Mouse (Mus musculus) forebrain, embryonic 14.5 days (tissue): ENCODE measurements around the gene Lekr1. TPM values are rescaled to one million over a fixed set of nuclear protein-coding genes. Genes with fewer than 3 reads are reported as not detected.

Source experiments
- ATAC-seq: fragments of 200-750 bp; cut with Nextera tagmentation; 2 replicates; pipeline ENCODE4 v1.8.0; 2017; ENCODE audit warnings: mild to moderate bottlenecking, moderate library complexity
- DNase-seq: peaks from one replicate; pipeline ENCODE4 v3.0.0-alpha.2; 2015; ENCODE audit warnings: low spot score
- H3K27ac ChIP-seq: fragments of 300-500 bp; sonication (generic); 2 replicates; pipeline ENCODE4 v1.5.1; 2014; ENCODE audit warnings: low read depth, mild to moderate bottlenecking, control low read depth, low read length, moderate library complexity
- H3K27me3 ChIP-seq: fragments of 300-500 bp; sonication (generic); replicated peaks from 2 replicates; pipeline ENCODE4 v1.6.1; 2014; ENCODE audit warnings: low read length, control low read depth, mixed read lengths; ENCODE audit not compliant: control insufficient read depth, insufficient read depth
- H3K36me3 ChIP-seq: fragments of 300-500 bp; sonication (generic); 2 replicates; pipeline ENCODE4 v1.6.1; 2014; ENCODE audit warnings: low read length, control low read depth; ENCODE audit not compliant: control insufficient read depth, insufficient read depth
- H3K4me1 ChIP-seq: fragments of 300-500 bp; sonication (generic); 2 replicates; pipeline ENCODE4 v1.6.1; 2014; ENCODE audit warnings: antibody characterized with exemption, low read length, control low read depth; ENCODE audit not compliant: control insufficient read depth, insufficient read depth
- H3K4me2 ChIP-seq: fragments of 300-500 bp; sonication (generic); 2 replicates; pipeline ENCODE4 v1.6.1; 2014; ENCODE audit warnings: mild to moderate bottlenecking, control low read depth, low read length
- H3K4me3 ChIP-seq: fragments of 300-500 bp; sonication (generic); 2 replicates; pipeline ENCODE4 v1.5.1; 2014; ENCODE audit warnings: low read depth, low read length, control low read depth
- H3K9ac ChIP-seq: fragments of 300-500 bp; sonication (generic); 2 replicates; pipeline ENCODE4 v1.6.1; 2014; ENCODE audit warnings: mild to moderate bottlenecking, low read length, control low read depth, moderate library complexity
- H3K9me3 ChIP-seq: fragments of 300-500 bp; sonication (generic); replicated peaks from 2 replicates; pipeline ENCODE4 v1.6.1; 2016; ENCODE audit warnings: low read length, control low read depth, mixed read lengths; ENCODE audit not compliant: control insufficient read depth
- WGBS: fragments of 180-500 bp; shearing (Covaris S2); extraction: QIAGEN DNeasy Blood & Tissue Kit; methylation state at CpG from one replicate; pipeline ENCODE4 v1.1.7; 2014; 5-methylcytosine and 5-hydroxymethylcytosine counted together
- polyA plus RNA-seq: library from polyadenylated mRNA; unstranded; fragments of >200 nt; fragmentation: Nextera tagmentation; extraction: Ambion mirVana; gene quantifications from 2 replicates; pipeline ENCODE4 v1.2.1, GENCODE M21; 2014

The Lekr1 gene
- polyA plus RNA-seq, 1 experiment from 2014 or later: 5.5 TPM

- 61% methylated on average over 3 of the region's 3 CpGs for WGBS
- no peak for DNase-seq
- no peak overlapping the region for H3K27ac ChIP-seq
- no peaks in the 10 kb centered on the region for H3K36me3 ChIP-seq
- H3K4me3 ChIP-seq: no peak overlapping the region
- no peak for ATAC-seq
- no peak overlapping the region for H3K9ac ChIP-seq
- no peaks in the 10 kb centered on the region for H3K9me3 ChIP-seq
- no peaks in the 10 kb centered on the region for H3K27me3 ChIP-seq
- peaks cover 4% of the 10 kb centered on the region; the same call in 1 of the 2 replicates for H3K4me1 ChIP-seq
- no peak overlapping the region for H3K4me2 ChIP-seq
Observed at GRCm38 (mm10) chr3:65828020-65828419, 162.0 kb downstream of the Lekr1 start.

GRCm38 (mm10) chr3:65829230-65829629 lies 163.2 kb downstream of the Lekr1 start:
- no peaks in the 10 kb centered on the region for H3K36me3 ChIP-seq
- WGBS: 10% methylated on average over 7 of the region's 7 CpGs
- H3K9ac ChIP-seq: no peak overlapping the region
- no peak overlapping the region for H3K4me2 ChIP-seq
- H3K27me3 ChIP-seq: no peaks in the 10 kb centered on the region
- peak; percentile 88 for ATAC-seq
- no peak overlapping the region for H3K4me3 ChIP-seq
- peaks cover 4% of the 10 kb centered on the region; the same call in 1 of the 2 replicates for H3K4me1 ChIP-seq
- peak; percentile 89 for DNase-seq
- no peaks in the 10 kb centered on the region for H3K9me3 ChIP-seq
- H3K27ac ChIP-seq: no peak overlapping the region

- no peak overlapping the region for H3K27ac ChIP-seq
- no peaks in the 10 kb centered on the region for H3K36me3 ChIP-seq
- no peak overlapping the region for H3K4me3 ChIP-seq
- no peak overlapping the region for H3K4me2 ChIP-seq
- 60% methylated on average over 7 of the region's 7 CpGs for WGBS
- H3K9me3 ChIP-seq: no peaks in the 10 kb centered on the region
- no peak for DNase-seq
- H3K27me3 ChIP-seq: no peaks in the 10 kb centered on the region
- H3K4me1 ChIP-seq: peaks cover 4% of the 10 kb centered on the region; the same call in 1 of the 2 replicates
- no peak overlapping the region for H3K9ac ChIP-seq
- ATAC-seq: no peak
Observed at GRCm38 (mm10) chr3:65829943-65830483, 164.0 kb downstream of the Lekr1 start.

GRCm38 (mm10) chr3:65830801-65831200 lies 164.8 kb downstream of the Lekr1 start:
- DNase-seq: no peak
- no peaks in the 10 kb centered on the region for H3K36me3 ChIP-seq
- no peak overlapping the region for H3K4me2 ChIP-seq
- no peaks in the 10 kb centered on the region for H3K27me3 ChIP-seq
- WGBS: 49% methylated on average over 16 of the region's 16 CpGs
- no peak overlapping the region for H3K27ac ChIP-seq
- no peaks in the 10 kb centered on the region for H3K9me3 ChIP-seq
- ATAC-seq: no peak
- peaks cover 4% of the 10 kb centered on the region; the same call in 1 of the 2 replicates for H3K4me1 ChIP-seq
- H3K9ac ChIP-seq: no peak overlapping the region; the same call in 1 of the 2 replicates
- H3K4me3 ChIP-seq: no peak overlapping the region

- ATAC-seq (no peak), DNase-seq (no peak)
- Histone ChIP-seq H3K36me3 (no peaks in the 10 kb centered on the region), H3K9ac (no peak overlapping the region), H3K27me3 (no peaks in the 10 kb centered on the region), H3K4me2 (no peak overlapping the region), H3K4me1 (peaks cover 4% of the 10 kb centered on the region; the same call in 1 of the 2 replicates), H3K4me3 (no peak overlapping the region), H3K9me3 (no peaks in the 10 kb centered on the region), H3K27ac (no peak overlapping the region)
- 73% methylated on average over 7 of the region's 7 CpGs for WGBS
Observed at GRCm38 (mm10) chr3:65832398-65832797, 166.4 kb downstream of the Lekr1 start.

GRCm38 (mm10) chr3:65836435-65836834 lies 170.4 kb downstream of the Lekr1 start:
- Histone ChIP-seq H3K9me3 (no peaks in the 10 kb centered on the region), H3K27me3 (no peaks in the 10 kb centered on the region), H3K4me3 (no peak overlapping the region), H3K4me1 (no peaks in the 10 kb centered on the region), H3K27ac (no peak overlapping the region), H3K36me3 (no peaks in the 10 kb centered on the region), H3K4me2 (no peak overlapping the region), H3K9ac (no peak overlapping the region)
- 74% methylated on average over 5 of the region's 5 CpGs for WGBS
- DNase-seq (no peak), ATAC-seq (no peak)

GRCm38 (mm10) chr3:65839664-65840063 lies 173.6 kb downstream of the Lekr1 start:
- H3K27ac ChIP-seq: no peak overlapping the region
- H3K27me3 ChIP-seq: no peaks in the 10 kb centered on the region
- no peak overlapping the region for H3K9ac ChIP-seq
- H3K36me3 ChIP-seq: no peaks in the 10 kb centered on the region
- ATAC-seq (no peak), DNase-seq (no peak)
- H3K4me3 ChIP-seq: no peak overlapping the region
- no peaks in the 10 kb centered on the region for H3K4me1 ChIP-seq
- no peaks in the 10 kb centered on the region for H3K9me3 ChIP-seq
- H3K4me2 ChIP-seq: no peak overlapping the region

- ATAC-seq (no peak), DNase-seq (no peak)
- no peaks in the 10 kb centered on the region for H3K27me3 ChIP-seq
- no peaks in the 10 kb centered on the region for H3K36me3 ChIP-seq
- no peak overlapping the region for H3K9ac ChIP-seq
- H3K27ac ChIP-seq: no peak overlapping the region
- no peak overlapping the region for H3K4me2 ChIP-seq
- WGBS: 74% methylated on average over 8 of the region's 8 CpGs
- no peak overlapping the region for H3K4me3 ChIP-seq
- H3K9me3 ChIP-seq: no peaks in the 10 kb centered on the region
- H3K4me1 ChIP-seq: no peaks in the 10 kb centered on the region
Observed at GRCm38 (mm10) chr3:65841175-65841574, 175.1 kb downstream of the Lekr1 start.

- 80% methylated on average over 5 of the region's 5 CpGs for whole genome bisulfite sequencing
- Histone ChIP-seq H3K4me1 (no peaks in the 10 kb centered on the region), H3K9ac (no peak overlapping the region), H3K4me2 (no peak overlapping the region), H3K27ac (no peak overlapping the region), H3K9me3 (no peaks in the 10 kb centered on the region), H3K27me3 (no peaks in the 10 kb centered on the region), H3K36me3 (no peaks in the 10 kb centered on the region), H3K4me3 (no peak overlapping the region)
- DNase-seq (no peak), ATAC-seq (no peak)
Observed at GRCm38 (mm10) chr3:65842515-65843184, 176.6 kb downstream of the Lekr1 start.
